In genomic region chr2:157747989-157748388, GRCm38 (mm10) we compare ENCODE assay signal across 32 mouse cellular contexts. TPM values are rescaled to one million over a fixed set of nuclear protein-coding genes. Genes with fewer than 3 reads are reported as not detected.
A peak's percentile ranks its signal among the peaks of the same experiment; 100 is the strongest.
DNase-seq lines count a peak whose midpoint lies in the region; ATAC-seq and TF ChIP-seq lines count a peak whose summit lies in the region.
"Had no signal": no experiment of that assay in that cellular context is flagged by ENCODE, and none has a peak within 500 bp of the region (broad histone marks: within the 10 kb centered on the region; RNA-seq: fewer than 3 reads in every experiment).

No protein-coding gene starts in this region.

- no peak overlapping the region for H3K4me3 ChIP-seq in heart, embryonic 10.5 days
- no peak overlapping the region for H3K4me3 ChIP-seq in heart, embryonic 12.5 days
- H3K4me3 ChIP-seq in layer of hippocampus, adult 2 months: no peak overlapping the region
- H3K4me3 ChIP-seq in neural tube, embryonic 13.5 days: no peak overlapping the region
- no peak overlapping the region for H3K4me3 ChIP-seq in neural tube, embryonic 15.5 days (replicated peaks)
- H3K4me3 ChIP-seq: embryonic facial prominence, embryonic 10.5 days; embryonic facial prominence, embryonic 15.5 days; forebrain, embryonic 12.5 days; gastrocnemius, adult 2 months; heart, embryonic 13.5 days; intestine, embryonic 15.5 days; limb, embryonic 12.5 days; liver, embryonic 15.5 days; neural tube, embryonic 12.5 days; stomach, embryonic 15.5 days had no signal

- no peaks in the 10 kb centered on the region for H3K27me3 ChIP-seq in heart, embryonic 10.5 days (ENCODE audit: insufficient read depth, poor library complexity, severe bottlenecking)
- H3K27me3 ChIP-seq in heart, embryonic 12.5 days (replicated peaks): no peaks in the 10 kb centered on the region
- no peaks in the 10 kb centered on the region for H3K27me3 ChIP-seq in neural tube, embryonic 13.5 days
- H3K27me3 ChIP-seq in neural tube, embryonic 15.5 days (replicated peaks): no peaks in the 10 kb centered on the region
- H3K27me3 ChIP-seq: embryonic facial prominence, embryonic 15.5 days; forebrain, embryonic 12.5 days; heart, embryonic 13.5 days; intestine, embryonic 15.5 days; limb, embryonic 12.5 days; liver, embryonic 15.5 days; neural tube, embryonic 12.5 days; stomach, embryonic 15.5 days had no signal

- H3K27ac ChIP-seq in heart, embryonic 10.5 days: no peak overlapping the region
- H3K27ac ChIP-seq in heart, embryonic 12.5 days (ENCODE audit: poor library complexity, severe bottlenecking): no peak overlapping the region
- H3K27ac ChIP-seq in layer of hippocampus, adult 2 months: peak overlapping the region; percentile 71; the same call in 1 of the 2 replicates
- peak overlapping the region; percentile 59 for H3K27ac ChIP-seq in neural tube, embryonic 13.5 days (replicated peaks)
- peak overlapping the region; percentile 41 for H3K27ac ChIP-seq in neural tube, embryonic 15.5 days (replicated peaks)
- H3K27ac ChIP-seq: embryonic facial prominence, embryonic 10.5 days; embryonic facial prominence, embryonic 15.5 days; forebrain, embryonic 12.5 days; gastrocnemius, adult 2 months; heart, embryonic 13.5 days; intestine, embryonic 15.5 days; limb, embryonic 12.5 days; liver, embryonic 15.5 days; neural tube, embryonic 12.5 days; stomach, embryonic 15.5 days had no signal

- H3K4me2 ChIP-seq in heart, embryonic 12.5 days: no peak overlapping the region
- H3K4me2 ChIP-seq in neural tube, embryonic 13.5 days: no peak overlapping the region
- H3K4me2 ChIP-seq in neural tube, embryonic 15.5 days: no peak overlapping the region
- H3K4me2 ChIP-seq: embryonic facial prominence, embryonic 15.5 days; forebrain, embryonic 12.5 days; heart, embryonic 13.5 days; intestine, embryonic 15.5 days; limb, embryonic 12.5 days; liver, embryonic 15.5 days; lung, embryonic 14.5 days; neural tube, embryonic 12.5 days; stomach, embryonic 15.5 days had no signal

- no peaks in the 10 kb centered on the region; the same call in 1 of the 2 replicates for H3K36me3 ChIP-seq in heart, embryonic 10.5 days
- peaks cover 11% of the 10 kb centered on the region; the same call in 1 of the 2 replicates for H3K36me3 ChIP-seq in heart, embryonic 12.5 days
- no peaks in the 10 kb centered on the region; the same call in 1 of the 2 replicates for H3K36me3 ChIP-seq in neural tube, embryonic 13.5 days
- H3K36me3 ChIP-seq in neural tube, embryonic 15.5 days: no peaks in the 10 kb centered on the region
- H3K36me3 ChIP-seq: embryonic facial prominence, embryonic 15.5 days; intestine, embryonic 15.5 days; liver, embryonic 15.5 days; neural tube, embryonic 12.5 days; stomach, embryonic 15.5 days had no signal

- peaks cover 38% of the 10 kb centered on the region for H3K4me1 ChIP-seq in heart, embryonic 10.5 days
- H3K4me1 ChIP-seq in heart, embryonic 12.5 days (replicated peaks): peaks cover 28% of the 10 kb centered on the region
- peaks cover 51% of the 10 kb centered on the region for H3K4me1 ChIP-seq in neural tube, embryonic 13.5 days (replicated peaks)
- peaks cover 42% of the 10 kb centered on the region for H3K4me1 ChIP-seq in neural tube, embryonic 15.5 days

- no peak for TF ChIP-seq CTCF in layer of hippocampus, adult 2 months (conservative IDR thresholded peaks at IDR 0.05)

- 54% methylated on average over 2 of the region's 2 CpGs for WGBS in heart, embryonic 10.5 days
- WGBS in heart, embryonic 12.5 days: 52% methylated on average over 2 of the region's 2 CpGs
- WGBS in neural tube, embryonic 13.5 days: 42% methylated on average over 2 of the region's 2 CpGs
- WGBS in neural tube, embryonic 15.5 days: 57% methylated on average over 2 of the region's 2 CpGs

- no peaks in the 10 kb centered on the region for H3K9me3 ChIP-seq in heart, embryonic 10.5 days
- peaks cover 10% of the 10 kb centered on the region; the same call in 1 of the 2 replicates for H3K9me3 ChIP-seq in heart, embryonic 12.5 days (replicated peaks)
- no peaks in the 10 kb centered on the region for H3K9me3 ChIP-seq in neural tube, embryonic 13.5 days
- no peaks in the 10 kb centered on the region for H3K9me3 ChIP-seq in neural tube, embryonic 15.5 days (replicated peaks)
- H3K9me3 ChIP-seq: embryonic facial prominence, embryonic 10.5 days; embryonic facial prominence, embryonic 15.5 days; forebrain, embryonic 12.5 days; heart, embryonic 13.5 days; intestine, embryonic 15.5 days; liver, embryonic 15.5 days; neural tube, embryonic 12.5 days; stomach, embryonic 15.5 days had no signal

- no peak overlapping the region for H3K9ac ChIP-seq in heart, embryonic 12.5 days
- H3K9ac ChIP-seq in neural tube, embryonic 13.5 days: no peak overlapping the region
- H3K9ac ChIP-seq in neural tube, embryonic 15.5 days (replicated peaks): no peak overlapping the region
- H3K9ac ChIP-seq: embryonic facial prominence, embryonic 15.5 days; forebrain, embryonic 12.5 days; forebrain, postnatal 0 days; heart, embryonic 13.5 days; intestine, embryonic 15.5 days; limb, embryonic 12.5 days; liver, embryonic 15.5 days; lung, embryonic 14.5 days; neural tube, embryonic 12.5 days; stomach, embryonic 15.5 days had no signal

- no peak for ATAC-seq in heart, embryonic 12.5 days (ENCODE audit: insufficient number of reproducible peaks, low FRiP score)
- no peak for ATAC-seq in neural tube, embryonic 13.5 days (ENCODE audit: low read depth)
- ATAC-seq in neural tube, embryonic 15.5 days (ENCODE audit: low FRiP score): no peak
- ATAC-seq: CD4-positive, CD25-positive, alpha-beta regulatory T cell, adult 4 months; forebrain, postnatal 0 days; intestine, embryonic 15.5 days had no signal

- DNase-seq in heart, embryonic 10.5 days (ENCODE audit: low spot score): peak; percentile 17
- DNase-seq in layer of hippocampus, adult 2 months (ENCODE audit: low spot score in 2 of 2): no peak
- no peak for DNase-seq in layer of hippocampus, adult 9-10 months (ENCODE audit: low spot score)
- no peak for DNase-seq in neural tube, embryonic 10.5 days (ENCODE audit: extremely low spot score, low spot score)
- no peak for DNase-seq in urinary bladder, postnatal 10 days (ENCODE audit: low spot score)
- DNase-seq: adrenal gland, postnatal 36 days; cerebellum, adult 2 months; cerebellum, postnatal 14 days; forebrain, postnatal 0 days; gastrocnemius, adult 2 months; gastrocnemius, postnatal 36 days; heart, adult 18-20 months; heart, postnatal 10 days; kidney, adult 2 months; kidney, postnatal 36 days; layer of hippocampus, adult 9-11 months; lung, embryonic 14.5 days; lung, postnatal 14 days; right cerebral cortex, postnatal 25 days had no signal

RNA-seq across cellular contexts. Expression of gene Ctnnbl1, which starts 10.8 kb away (rescaled TPM):
- 42.5 and 59.1 TPM in 2 replicates for polyA plus RNA-seq in heart, embryonic 10.5 days (2016; fragmentation: Nextera tagmentation; extraction: Ambion mirVana)
- polyA plus RNA-seq in heart, embryonic 12.5 days (2016; fragmentation: Nextera tagmentation; extraction: Ambion mirVana): 33.0 and 34.4 TPM in 2 replicates
- 10 to 100 TPM; 29.2 to 32.8 TPM for total RNA-seq in layer of hippocampus, adult 2 months (2021)
- 69.7 and 72.2 TPM in 2 replicates for polyA plus RNA-seq in neural tube, embryonic 13.5 days (2015; fragmentation: Nextera tagmentation; extraction: Ambion mirVana)
- 51.3 and 52.6 TPM in 2 replicates for polyA plus RNA-seq in neural tube, embryonic 15.5 days (2015; fragmentation: Nextera tagmentation; extraction: Ambion mirVana)

Comparison
In these comparisons a context has a peak if more than half of its experiments do, and no peak if none do; other contexts are left out.
1. H3K27ac ChIP-seq: peak in layer of hippocampus, adult 2 months (single experiment), neural tube, embryonic 13.5 days (single experiment) and neural tube, embryonic 15.5 days (single experiment); none in heart, embryonic 10.5 days (single experiment) and heart, embryonic 12.5 days (single experiment).